ENCODE assay signal across 11 mouse cellular contexts in the genomic region with DNA sequence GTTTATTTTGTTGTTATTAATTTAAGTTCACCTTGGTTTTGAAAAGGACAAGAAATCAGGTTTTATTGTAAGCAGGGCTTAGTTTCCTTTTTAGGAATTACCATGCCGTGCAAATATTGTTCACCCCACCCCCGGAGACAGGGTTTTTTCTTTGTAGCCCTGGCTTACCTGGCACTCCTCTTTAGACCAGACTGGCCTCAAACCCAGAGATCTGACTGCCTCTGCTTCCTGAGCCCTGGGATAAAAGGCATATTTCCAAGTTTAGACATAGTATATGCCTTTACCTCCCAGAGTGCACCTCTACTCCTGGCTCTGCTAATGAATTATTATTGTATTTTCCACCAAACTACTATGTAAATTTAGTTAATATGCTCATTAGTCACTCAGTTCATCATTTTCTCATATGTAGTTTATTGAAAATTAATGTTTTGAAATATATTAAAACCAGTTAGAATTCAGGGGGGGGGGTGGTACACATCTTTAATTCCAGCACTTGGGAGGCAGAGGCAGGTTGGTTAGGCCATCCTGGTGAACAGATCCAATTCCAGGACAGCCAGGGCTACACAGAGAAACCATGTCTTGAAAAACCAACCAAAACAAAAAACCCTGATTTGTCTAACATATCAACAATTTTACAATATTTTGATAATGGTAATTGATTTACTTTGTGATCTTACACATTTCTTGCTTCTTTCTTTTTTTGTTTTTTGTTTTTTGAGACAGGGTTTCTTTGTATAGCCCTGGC. TPM values are rescaled to one million over a fixed set of nuclear protein-coding genes. Genes with fewer than 3 reads are reported as not detected.
DNase-seq lines count a peak whose midpoint lies in the region; ATAC-seq and TF ChIP-seq lines count a peak whose summit lies in the region.
"Had no signal": no experiment of that assay in that cellular context is flagged by ENCODE, and none has a peak within 500 bp of the region (broad histone marks: within the 10 kb centered on the region; RNA-seq: fewer than 3 reads in every experiment).

No protein-coding gene starts in this region.

- H3K4me2 ChIP-seq in heart, embryonic 13.5 days = peak overlapping the region; percentile 89
- H3K4me2 ChIP-seq in CH12.LX (ENCODE audit: insufficient read depth, low read depth, poor library complexity, severe bottlenecking) = peak overlapping the region; percentile 47; the same call in 1 of the 2 replicates
- H3K4me2 ChIP-seq in limb, embryonic 13.5 days (replicated peaks) = peak overlapping the region; percentile 35; the same call in 1 of the 2 replicates

- dilution Hi-C loops in CH12.LX (cut with MboI; ENCODE audit: extremely low pct_ligation_motif_present, extremely low pct_unique_long_range_greater_than_20kb, low sequenced_read_pairs) = no loop called here

- peaks cover 30% of the 10 kb centered on the region for H3K4me1 ChIP-seq in heart, embryonic 13.5 days
- H3K4me1 ChIP-seq in CH12.LX (ENCODE audit: control insufficient read depth in 1 of 2, insufficient read depth in 2 of 2) = peaks cover 0 to 51% of the 10 kb centered on the region in 2 experiments; a peak in 2 of 4 replicates
- no peaks in the 10 kb centered on the region; the same call in 1 of the 2 replicates for H3K4me1 ChIP-seq in cortical plate, adult 2 months (ENCODE audit: control insufficient read depth, insufficient read depth, low read length)
- peaks cover 10% of the 10 kb centered on the region; the same call in 1 of the 2 replicates for H3K4me1 ChIP-seq in limb, embryonic 13.5 days

- ATAC-seq in heart, embryonic 13.5 days (ENCODE audit: extremely low read depth, insufficient number of reproducible peaks, low FRiP score, low TSS enrichment) = no peak
- ATAC-seq in limb, embryonic 13.5 days (ENCODE audit: low FRiP score, low read depth) = no peak

- TF ChIP-seq RAD21 in CH12.LX (IDR thresholded peaks at IDR 0.05; ENCODE audit: low read depth, low read length) = no peak

- DNase-seq in heart, postnatal 10 days = no peak
- DNase-seq in CH12.LX (ENCODE audit: extremely low read depth) = no peak
- no peak for DNase-seq in right cerebral cortex, postnatal 10 days (ENCODE audit: low spot score in 2 of 2)
- DNase-seq in right cerebral cortex, adult 2 months (ENCODE audit: low spot score in 2 of 2) = no peak
- no peak for DNase-seq in lung, postnatal 36 days
- DNase-seq: adrenal gland, adult 8-10 months; cerebellum, postnatal 14 days had no signal

- H3K27ac ChIP-seq in heart, embryonic 13.5 days (replicated peaks) = no peak overlapping the region
- no peak overlapping the region for H3K27ac ChIP-seq in CH12.LX (ENCODE audit: insufficient read depth, low read depth)
- no peak overlapping the region for H3K27ac ChIP-seq in cortical plate, adult 2 months (ENCODE audit: insufficient read depth, low read length)
- no peak overlapping the region for H3K27ac ChIP-seq in limb, embryonic 13.5 days

- H3K9ac ChIP-seq in heart, embryonic 13.5 days = peak overlapping the region; percentile 88; the same call in 1 of the 2 replicates
- peak overlapping the region; percentile 67; the same call in 1 of the 2 replicates for H3K9ac ChIP-seq in CH12.LX (ENCODE audit: insufficient read depth, low read depth)
- no peak overlapping the region for H3K9ac ChIP-seq in limb, embryonic 13.5 days

- H3K36me3 ChIP-seq in heart, embryonic 13.5 days = no peaks in the 10 kb centered on the region
- peaks cover 0 to 5% of the 10 kb centered on the region in 2 experiments for H3K36me3 ChIP-seq in CH12.LX (replicated peaks in 1 of 2; ENCODE audit: control insufficient read depth in 1 of 2, insufficient read depth in 1 of 2, low read length in 1 of 2)
- no peaks in the 10 kb centered on the region for H3K36me3 ChIP-seq in limb, embryonic 13.5 days

- intact Hi-C loops in heart, postnatal 10 days (cut with DNase I) = no loop called here

- H3K9me3 ChIP-seq in heart, embryonic 13.5 days = no peaks in the 10 kb centered on the region
- no peaks in the 10 kb centered on the region for H3K9me3 ChIP-seq in CH12.LX (replicated peaks; ENCODE audit: low read length)
- no peaks in the 10 kb centered on the region for H3K9me3 ChIP-seq in limb, embryonic 13.5 days

- H3K4me3 ChIP-seq in heart, embryonic 13.5 days = peak overlapping the region; percentile 74
- peak overlapping the region in 2 of 3 experiments; percentile 67 to 100 for H3K4me3 ChIP-seq in CH12.LX (replicated peaks in 1 of 3; ENCODE audit: low read depth in 2 of 3, low read length in 2 of 3, poor library complexity in 1 of 3)
- H3K4me3 ChIP-seq in cortical plate, adult 2 months (ENCODE audit: insufficient read depth, low read length) = peak overlapping the region; percentile 82; the same call in 1 of the 2 replicates
- peak overlapping the region; percentile 92; the same call in 1 of the 2 replicates for H3K4me3 ChIP-seq in limb, embryonic 13.5 days

- H3K27me3 ChIP-seq in heart, embryonic 13.5 days (replicated peaks) = no peaks in the 10 kb centered on the region
- H3K27me3 ChIP-seq in CH12.LX (replicated peaks) = no peaks in the 10 kb centered on the region
- H3K27me3 ChIP-seq in limb, embryonic 13.5 days = no peaks in the 10 kb centered on the region

- TF ChIP-seq EP300 in CH12.LX (IDR thresholded peaks at IDR 0.05; ENCODE audit: low read length) = no peak

- H3K79me2 ChIP-seq in CH12.LX (replicated peaks; ENCODE audit: control insufficient read depth, extremely low read depth, insufficient read depth, poor library complexity, severe bottlenecking) = peaks cover 61% of the 10 kb centered on the region

- 74% methylated on average over 2 of the region's 2 CpGs for WGBS in heart, embryonic 13.5 days
- 74% methylated on average over 2 of the region's 2 CpGs for WGBS in limb, embryonic 13.5 days

- in situ Hi-C loops in CH12.LX (cut with MboI; ENCODE audit: low pct_ligation_motif_present, low pct_unique_long_range_greater_than_20kb, low sequenced_read_pairs) = no loop called here

- TF ChIP-seq CTCF in CH12.LX (conservative IDR thresholded peaks at IDR 0.05 in 1 of 2, IDR thresholded peaks at IDR 0.05 in 1 of 2; ENCODE audit: low read depth in 2 of 2, low read length in 2 of 2) = no peak
- no peak for TF ChIP-seq CTCF in cortical plate, adult 2 months (IDR thresholded peaks at IDR 0.05; ENCODE audit: extremely low read depth, insufficient read depth, low read length)

- TF ChIP-seq POLR2A in CH12.LX (IDR thresholded peaks at IDR 0.05; ENCODE audit: low read depth, low read length) = no peak
- TF ChIP-seq POLR2A in cortical plate, adult 2 months (IDR thresholded peaks at IDR 0.05; ENCODE audit: extremely low read depth, insufficient read depth, low read length) = no peak

TF ChIP-seq in CH12.LX, 34 proteins besides CTCF, POLR2A, EP300 and RAD21:
- TF ChIP-seq CHD2 (IDR thresholded peaks at IDR 0.05; ENCODE audit: low read length) (no peak), MEF2A (IDR thresholded peaks at IDR 0.05; ENCODE audit: borderline replicate concordance, low read depth, low read length) (no peak), CHD1 (IDR thresholded peaks at IDR 0.05; ENCODE audit: low read depth, low read length) (no peak), ZNF384 (IDR thresholded peaks at IDR 0.05; ENCODE audit: low read depth, low read length) (no peak), MAFK (IDR thresholded peaks at IDR 0.05; ENCODE audit: insufficient replicate concordance, low read length) (no peak), TBP (conservative IDR thresholded peaks at IDR 0.05; ENCODE audit: low read depth, low read length) (no peak), IRF4 (IDR thresholded peaks at IDR 0.05; ENCODE audit: low read depth, low read length) (no peak), PAX5 (IDR thresholded peaks at IDR 0.05; ENCODE audit: low read length) (no peak), NRF1 (IDR thresholded peaks at IDR 0.05; ENCODE audit: low read depth, low read length) (no peak), BHLHE40 (IDR thresholded peaks at IDR 0.05; ENCODE audit: low read depth, low read length) (no peak), UBTF (IDR thresholded peaks at IDR 0.05; ENCODE audit: low read depth, low read length) (no peak), GABPA (IDR thresholded peaks at IDR 0.05; ENCODE audit: insufficient replicate concordance, low read depth, low read length) (no peak), NELFE (IDR thresholded peaks at IDR 0.05; ENCODE audit: low read depth, low read length) (no peak), MXI1 (IDR thresholded peaks at IDR 0.05; ENCODE audit: low read depth, low read length) (no peak), KAT2A (IDR thresholded peaks at IDR 0.05; ENCODE audit: insufficient replicate concordance, low read length) (no peak)

RNA-seq across cellular contexts. Expression of a gene that starts 4.8 kb away (rescaled TPM):
- 24.1 and 25.2 TPM in 2 replicates for polyA plus RNA-seq in heart, embryonic 13.5 days (2015; fragmentation: Nextera tagmentation; extraction: Ambion mirVana)
- 10 to 100 TPM; 76.5 to 78.2 TPM for total RNA-seq in heart, postnatal 10 days (2021)
- total RNA-seq in CH12.LX (2012; rRNA removed) (96.3 and 113 TPM in 2 replicates), CH12.LX (2014; rRNA removed) (135 and 145 TPM in 2 replicates)
- polyA plus RNA-seq in CH12.LX (2012; ENCODE audit: insufficient read length, low read depth) = 74.6 and 81.9 TPM in 2 replicates
- 22.8 and 23.1 TPM in 2 replicates for polyA plus RNA-seq in cortical plate, adult 2 months (2012; rRNA removed)
- polyA plus RNA-seq in limb, embryonic 13.5 days (2015; fragmentation: Nextera tagmentation; extraction: Ambion mirVana) = 28.0 and 28.5 TPM in 2 replicates

RNA-seq across cellular contexts. Expression of a gene that starts 7.8 kb away (rescaled TPM):
- polyA plus RNA-seq in heart, embryonic 13.5 days (2015; fragmentation: Nextera tagmentation; extraction: Ambion mirVana) = not detected in 2 replicates
- total RNA-seq in heart, postnatal 10 days (2021) = not detected
- total RNA-seq in CH12.LX (2012; rRNA removed) (0.08 TPM in 1 of 2 replicates, not detected in the other), CH12.LX (2014; rRNA removed) (not detected in 2 replicates)
- polyA plus RNA-seq in CH12.LX (2012; ENCODE audit: insufficient read length, low read depth) = not detected in 2 replicates
- polyA plus RNA-seq in cortical plate, adult 2 months (2012; rRNA removed) = 0.04 TPM in 2 replicates
- polyA plus RNA-seq in limb, embryonic 13.5 days (2015; fragmentation: Nextera tagmentation; extraction: Ambion mirVana) = 0.11 and 0.31 TPM in 2 replicates
- polyA plus RNA-seq: lung, embryonic 16.5 days had no signal

Comparison
In these comparisons a context has a peak if more than half of its experiments do, and no peak if none do; other contexts are left out.
1. H3K4me2 ChIP-seq: peak in every context shown above with its lines; median percentile 89 in heart, embryonic 13.5 days; 47 in CH12.LX; 35 in limb, embryonic 13.5 days.